Mouse (Mus musculus): ENCODE results near the gene Otogl. TPM values are rescaled to one million over a fixed set of nuclear protein-coding genes. Genes with fewer than 3 reads are reported as not detected.

The Otogl gene
- polyA plus RNA-seq, 1 experiment: 0.07 TPM

GRCm38 (mm10) chr10:107905274-107906034 is 6.5 kb downstream of the Otogl start:
- TF ChIP-seq POLR2A (IDR thresholded peaks at IDR 0.05; ENCODE audit: borderline replicate concordance, extremely low read depth, insufficient read depth, insufficient read length, poor library complexity, severe bottlenecking): no peak
- TF ChIP-seq CTCF (IDR thresholded peaks at IDR 0.05; ENCODE audit: borderline replicate concordance, extremely low read depth, insufficient read depth, insufficient read length): no peak

GRCm38 (mm10) chr10:107901958-107902357 is 10.0 kb downstream of the Otogl start:
- no peak for DNase-seq (ENCODE audit: low read depth)
- TF ChIP-seq CTCF (IDR thresholded peaks at IDR 0.05; ENCODE audit: borderline replicate concordance, extremely low read depth, insufficient read depth, insufficient read length) (no peak), POLR2A (IDR thresholded peaks at IDR 0.05; ENCODE audit: borderline replicate concordance, extremely low read depth, insufficient read depth, insufficient read length, poor library complexity, severe bottlenecking) (no peak)

More at GRCm38 (mm10) chr10:107905274-107906034, 6.5 kb downstream of the Otogl start:
- no peak for DNase-seq (ENCODE audit: low read depth)

- no peak for DNase-seq (ENCODE audit: low read depth)
- TF ChIP-seq CTCF (IDR thresholded peaks at IDR 0.05; ENCODE audit: borderline replicate concordance, extremely low read depth, insufficient read depth, insufficient read length) (no peak), POLR2A (IDR thresholded peaks at IDR 0.05; ENCODE audit: borderline replicate concordance, extremely low read depth, insufficient read depth, insufficient read length, poor library complexity, severe bottlenecking) (no peak)
Measured at GRCm38 (mm10) chr10:107901204-107901879, 10.6 kb downstream of the Otogl start.

- DNase-seq (ENCODE audit: low read depth): no peak
- TF ChIP-seq CTCF (IDR thresholded peaks at IDR 0.05; ENCODE audit: borderline replicate concordance, extremely low read depth, insufficient read depth, insufficient read length) (no peak), POLR2A (IDR thresholded peaks at IDR 0.05; ENCODE audit: borderline replicate concordance, extremely low read depth, insufficient read depth, insufficient read length, poor library complexity, severe bottlenecking) (no peak)
Measured at GRCm38 (mm10) chr10:107899946-107900345, 12.0 kb downstream of the Otogl start.

GRCm38 (mm10) chr10:107896158-107896557 is 15.8 kb downstream of the Otogl start:
- TF ChIP-seq POLR2A (IDR thresholded peaks at IDR 0.05; ENCODE audit: borderline replicate concordance, extremely low read depth, insufficient read depth, insufficient read length, poor library complexity, severe bottlenecking): no peak
- no peak for TF ChIP-seq CTCF (IDR thresholded peaks at IDR 0.05; ENCODE audit: borderline replicate concordance, extremely low read depth, insufficient read depth, insufficient read length)
- no peak for DNase-seq (ENCODE audit: low read depth)

GRCm38 (mm10) chr10:107894663-107895581 is 17.0 kb downstream of the Otogl start:
- TF ChIP-seq POLR2A (IDR thresholded peaks at IDR 0.05; ENCODE audit: borderline replicate concordance, extremely low read depth, insufficient read depth, insufficient read length, poor library complexity, severe bottlenecking) (no peak), CTCF (IDR thresholded peaks at IDR 0.05; ENCODE audit: borderline replicate concordance, extremely low read depth, insufficient read depth, insufficient read length) (no peak)
- DNase-seq (ENCODE audit: low read depth): no peak

GRCm38 (mm10) chr10:107890400-107890799 is 21.5 kb downstream of the Otogl start:
- TF ChIP-seq CTCF (IDR thresholded peaks at IDR 0.05; ENCODE audit: borderline replicate concordance, extremely low read depth, insufficient read depth, insufficient read length): no peak
- DNase-seq (ENCODE audit: low read depth): peak; percentile 39

- no peak for TF ChIP-seq POLR2A (IDR thresholded peaks at IDR 0.05; ENCODE audit: borderline replicate concordance, extremely low read depth, insufficient read depth, insufficient read length, poor library complexity, severe bottlenecking)
- TF ChIP-seq CTCF (IDR thresholded peaks at IDR 0.05; ENCODE audit: borderline replicate concordance, extremely low read depth, insufficient read depth, insufficient read length): no peak
- no peak for DNase-seq (ENCODE audit: low read depth)
Measured at GRCm38 (mm10) chr10:107872542-107872941, 39.4 kb downstream of the Otogl start.

GRCm38 (mm10) chr10:107872109-107872508 is 39.8 kb downstream of the Otogl start:
- TF ChIP-seq POLR2A (IDR thresholded peaks at IDR 0.05; ENCODE audit: borderline replicate concordance, extremely low read depth, insufficient read depth, insufficient read length, poor library complexity, severe bottlenecking) (no peak), CTCF (IDR thresholded peaks at IDR 0.05; ENCODE audit: borderline replicate concordance, extremely low read depth, insufficient read depth, insufficient read length) (no peak)
- DNase-seq (ENCODE audit: low read depth): no peak

- DNase-seq (ENCODE audit: low read depth): no peak
- no peak for TF ChIP-seq CTCF (IDR thresholded peaks at IDR 0.05; ENCODE audit: borderline replicate concordance, extremely low read depth, insufficient read depth, insufficient read length)
- TF ChIP-seq POLR2A (IDR thresholded peaks at IDR 0.05; ENCODE audit: borderline replicate concordance, extremely low read depth, insufficient read depth, insufficient read length, poor library complexity, severe bottlenecking): no peak
Measured at GRCm38 (mm10) chr10:107870540-107870939, 41.4 kb downstream of the Otogl start.

- TF ChIP-seq CTCF (IDR thresholded peaks at IDR 0.05; ENCODE audit: borderline replicate concordance, extremely low read depth, insufficient read depth, insufficient read length): no peak
- TF ChIP-seq POLR2A (IDR thresholded peaks at IDR 0.05; ENCODE audit: borderline replicate concordance, extremely low read depth, insufficient read depth, insufficient read length, poor library complexity, severe bottlenecking): no peak
- DNase-seq (ENCODE audit: low read depth): no peak
Measured at GRCm38 (mm10) chr10:107868904-107869303, 43.0 kb downstream of the Otogl start.

All from brain, embryonic 14.5 days (tissue).